Mouse (Mus musculus) heart, embryonic 13.5 days (tissue): ENCODE measurements around the gene Washc1. TPM values are rescaled to one million over a fixed set of nuclear protein-coding genes. Genes with fewer than 3 reads are reported as not detected.
"Not testable (repeated sequence)": the region's sequence is repeated elsewhere in the genome, so short reads cannot be mapped to it uniquely, and the experiment has no call there.

Experiments used
- ATAC-seq: fragments of 200-750 bp; cut with Nextera tagmentation; 2 replicates; pipeline ENCODE4 v1.8.0; 2017; ENCODE audit warnings: moderate TSS enrichment; ENCODE audit not compliant: insufficient number of reproducible peaks, low FRiP score, low TSS enrichment; ENCODE audit errors: extremely low read depth
- H3K27ac ChIP-seq: fragments of 300-500 bp; sonication (generic); replicated peaks from 2 replicates; pipeline ENCODE4 v1.5.1; 2015; ENCODE audit warnings: moderate library complexity, mild to moderate bottlenecking, inconsistent platforms
- H3K27me3 ChIP-seq: fragments of 300-500 bp; sonication (generic); replicated peaks from 2 replicates; pipeline ENCODE4 v1.6.1; 2015; ENCODE audit warnings: mild to moderate bottlenecking, inconsistent platforms
- H3K36me3 ChIP-seq: fragments of 300-500 bp; sonication (generic); 2 replicates; pipeline ENCODE4 v1.6.1; 2015; ENCODE audit warnings: mild to moderate bottlenecking, inconsistent platforms
- H3K4me1 ChIP-seq: fragments of 300-500 bp; sonication (generic); 2 replicates; pipeline ENCODE4 v1.6.1; 2015; ENCODE audit warnings: inconsistent platforms
- H3K4me2 ChIP-seq: fragments of 300-500 bp; sonication (generic); 2 replicates; pipeline ENCODE4 v1.6.1; 2015; ENCODE audit warnings: inconsistent platforms, mild to moderate bottlenecking, moderate library complexity
- H3K4me3 ChIP-seq: fragments of 300-500 bp; sonication (generic); 2 replicates; pipeline ENCODE4 v1.5.1; 2015; ENCODE audit warnings: moderate library complexity, mild to moderate bottlenecking, inconsistent platforms
- H3K9ac ChIP-seq: fragments of 300-500 bp; sonication (generic); 2 replicates; pipeline ENCODE4 v1.6.1; 2015; ENCODE audit warnings: inconsistent platforms, mild to moderate bottlenecking, moderate library complexity
- H3K9me3 ChIP-seq: fragments of 300-500 bp; sonication (generic); 2 replicates; pipeline ENCODE4 v1.6.1; 2016; ENCODE audit warnings: inconsistent platforms
- WGBS: fragments of 180-500 bp; shearing (Covaris S2); methylation state at CpG from one replicate; pipeline ENCODE4 v1.1.7; 2015; ENCODE audit warnings: mixed read lengths; 5-methylcytosine and 5-hydroxymethylcytosine counted together
- polyA plus RNA-seq: library from polyadenylated mRNA; unstranded; fragments of >200 nt; fragmentation: Nextera tagmentation; extraction: Ambion mirVana; gene quantifications from 2 replicates; pipeline ENCODE4 v1.2.1, GENCODE M21; 2015

Washc1 gene
- polyA plus RNA-seq = 25.0 and 28.8 TPM in 2 replicates

GRCm38 (mm10) chr17:66111402-66111959 is at the start of gene Washc1:
TSS of gene Washc1 (plus strand) at chr17:66111545.
- Histone ChIP-seq H3K27ac (peak within 1 kb of the TSS; percentile 69), H3K9ac (peak within 1 kb of the TSS; percentile 87), H3K27me3 (no peaks in the 10 kb centered on the region), H3K9me3 (no peaks in the 10 kb centered on the region), H3K4me2 (peak within 1 kb of the TSS; percentile 80), H3K36me3 (peaks cover 29% of the 10 kb centered on the region), H3K4me1 (peaks cover 20% of the 10 kb centered on the region), H3K4me3 (peak within 1 kb of the TSS; percentile 80)
- WGBS = under 1% methylated on average over 41 of the region's 41 CpGs
- ATAC-seq = peak; percentile 98

- Histone ChIP-seq H3K4me3 (no peak overlapping the region), H3K27ac (no peak overlapping the region), H3K4me1 (0 out of 2 replicates have a peak, but pooled peaks cover 6% of the 10 kb centered on the region), H3K27me3 (no peaks in the 10 kb centered on the region), H3K9me3 (no peaks in the 10 kb centered on the region), H3K4me2 (no peak overlapping the region), H3K9ac (no peak overlapping the region), H3K36me3 (no peaks in the 10 kb centered on the region)
- ATAC-seq = no peak
- 63% methylated on average over 4 of the region's 4 CpGs for WGBS
Measured at GRCm38 (mm10) chr17:66065115-66065514, 46.2 kb upstream of the Washc1 start.

- not testable (repeated sequence) for H3K9me3 ChIP-seq, H3K27me3 ChIP-seq, H3K27ac ChIP-seq, ATAC-seq, H3K4me1 ChIP-seq, H3K9ac ChIP-seq, H3K36me3 ChIP-seq, H3K4me2 ChIP-seq, H3K4me3 ChIP-seq
- WGBS = 80% methylated on average over 2 of the region's 2 CpGs
Measured at GRCm38 (mm10) chr17:66069036-66069435, 42.3 kb upstream of the Washc1 start.

- ATAC-seq = no peak
- H3K27ac ChIP-seq = no peak overlapping the region
- H3K9me3 ChIP-seq = no peaks in the 10 kb centered on the region
- 87% methylated on average over 7 of the region's 7 CpGs for WGBS
- no peak overlapping the region for H3K4me3 ChIP-seq
- peaks cover 20% of the 10 kb centered on the region for H3K4me1 ChIP-seq
- H3K4me2 ChIP-seq = no peak overlapping the region
- peaks cover 11% of the 10 kb centered on the region for H3K36me3 ChIP-seq
- H3K27me3 ChIP-seq = no peaks in the 10 kb centered on the region
- H3K9ac ChIP-seq = no peak overlapping the region
Measured at GRCm38 (mm10) chr17:66073971-66074370, 37.4 kb upstream of the Washc1 start.

GRCm38 (mm10) chr17:66075827-66076173 is 35.5 kb upstream of the Washc1 start:
- Histone ChIP-seq H3K4me3 (peak overlapping the region; percentile 95), H3K4me2 (peak overlapping the region; percentile 86), H3K9me3 (no peaks in the 10 kb centered on the region), H3K36me3 (peaks cover 27% of the 10 kb centered on the region), H3K27ac (peak overlapping the region; percentile 94), H3K4me1 (peaks cover 20% of the 10 kb centered on the region), H3K9ac (peak overlapping the region; percentile 92), H3K27me3 (no peaks in the 10 kb centered on the region)
- 8% methylated on average over 12 of the region's 12 CpGs for WGBS
- no peak for ATAC-seq

DNA sequence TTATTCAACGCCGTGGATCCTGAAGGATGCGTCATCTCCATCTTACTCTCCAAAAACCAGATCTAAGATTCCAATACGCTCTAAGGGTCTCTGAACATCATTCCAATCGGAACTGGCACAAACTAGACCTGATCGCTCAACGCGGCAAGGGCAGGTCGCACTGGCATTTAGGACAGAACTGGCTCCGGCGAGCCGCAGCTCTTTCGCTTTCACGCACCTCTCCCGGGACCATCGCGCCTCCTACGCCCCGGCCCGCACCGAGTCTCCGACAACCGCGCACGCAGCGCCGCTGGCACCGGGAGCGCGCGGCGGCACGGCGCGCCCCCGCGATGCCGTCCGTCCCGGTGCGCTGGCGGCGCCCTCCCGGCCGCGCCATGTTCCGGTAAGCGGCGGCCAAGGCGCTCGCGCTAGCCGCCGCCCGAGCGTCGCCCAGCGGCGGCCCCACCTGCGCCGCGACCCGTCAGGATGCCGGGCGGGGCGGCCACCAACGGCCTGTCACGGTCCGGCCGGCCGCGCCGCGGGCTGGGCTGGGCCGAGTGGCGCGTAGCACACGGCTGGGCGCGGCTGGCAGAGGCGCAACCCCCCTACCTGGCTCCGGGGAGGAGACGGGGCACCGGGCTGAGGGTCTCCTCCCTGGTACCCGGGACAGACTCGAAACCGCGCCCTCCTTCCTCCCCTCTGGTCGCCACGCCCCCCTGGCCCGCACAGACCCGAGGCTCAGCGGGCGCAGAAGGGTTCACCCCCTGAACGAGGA is 35.0 kb upstream of the Washc1 start:
- Histone ChIP-seq H3K36me3 (peaks cover 32% of the 10 kb centered on the region), H3K9ac (peak overlapping the region; percentile 92), H3K9me3 (no peaks in the 10 kb centered on the region), H3K4me1 (peaks cover 20% of the 10 kb centered on the region), H3K4me3 (peak overlapping the region; percentile 95), H3K27ac (peak overlapping the region; percentile 94), H3K4me2 (peak overlapping the region; percentile 86), H3K27me3 (no peaks in the 10 kb centered on the region)
- under 1% methylated on average over 74 of the region's 95 CpGs for WGBS
- ATAC-seq = peak; percentile 66

GRCm38 (mm10) chr17:66076934-66077333 is 34.4 kb upstream of the Washc1 start, which contains the start of gene Ankrd12:
TSS of gene Ankrd12 (minus strand) at chr17:66077089.
- WGBS = under 1% methylated on average over 53 of the region's 53 CpGs
- peak; percentile 97 for ATAC-seq
- peak within 1 kb of the TSS; percentile 92 for H3K9ac ChIP-seq

DNA sequence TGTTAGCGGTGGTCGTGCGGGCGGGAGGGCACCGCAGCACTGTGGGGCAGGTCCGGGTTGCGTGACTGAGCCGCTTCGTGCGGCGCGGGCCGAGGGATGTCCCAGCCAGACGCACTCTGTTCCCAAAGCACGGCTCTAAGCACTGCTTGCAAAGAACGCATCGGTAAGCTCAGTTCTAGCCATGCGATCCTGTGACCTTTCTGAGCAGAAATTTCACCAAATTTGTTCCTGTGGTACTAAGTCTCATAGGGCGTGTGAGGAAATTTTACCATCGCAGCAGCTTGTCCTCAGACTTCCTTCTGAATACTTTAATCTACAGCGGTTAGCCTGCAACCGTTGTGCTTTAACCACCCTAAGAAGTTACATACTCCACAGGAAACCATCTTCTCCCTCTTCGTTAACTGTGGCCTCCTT is 33.9 kb upstream of the Washc1 start:
- Histone ChIP-seq H3K9ac (peak overlapping the region; percentile 92), H3K4me2 (peak overlapping the region; percentile 86), H3K4me3 (peak overlapping the region; percentile 95), H3K36me3 (peaks cover 37% of the 10 kb centered on the region), H3K4me1 (peaks cover 20% of the 10 kb centered on the region), H3K27me3 (no peaks in the 10 kb centered on the region), H3K27ac (peak overlapping the region; percentile 94), H3K9me3 (no peaks in the 10 kb centered on the region)
- under 1% methylated on average over 23 of the region's 23 CpGs for WGBS
- peak; percentile 47; the same call in 1 of the 2 replicates for ATAC-seq

More at GRCm38 (mm10) chr17:66076934-66077333, 34.4 kb upstream of the Washc1 start, which contains the start of gene Ankrd12:
- Histone ChIP-seq H3K4me2 (peak within 1 kb of the TSS; percentile 86), H3K4me3 (peak within 1 kb of the TSS; percentile 95), H3K4me1 (peaks cover 20% of the 10 kb centered on the region), H3K27me3 (no peaks in the 10 kb centered on the region), H3K9me3 (no peaks in the 10 kb centered on the region), H3K27ac (peak within 1 kb of the TSS; percentile 94), H3K36me3 (peaks cover 37% of the 10 kb centered on the region)

GRCm38 (mm10) chr17:66084486-66084885 is 26.9 kb upstream of the Washc1 start:
- no peak for ATAC-seq
- H3K4me3 ChIP-seq = no peak overlapping the region
- H3K9me3 ChIP-seq = no peaks in the 10 kb centered on the region
- no peaks in the 10 kb centered on the region for H3K4me1 ChIP-seq
- H3K27ac ChIP-seq = no peak overlapping the region
- H3K4me2 ChIP-seq = no peak overlapping the region
- no peaks in the 10 kb centered on the region for H3K27me3 ChIP-seq
- H3K9ac ChIP-seq = no peak overlapping the region
- 13% methylated on average over 1 of the region's 1 CpGs for WGBS
- H3K36me3 ChIP-seq = peaks cover 77% of the 10 kb centered on the region

DNA sequence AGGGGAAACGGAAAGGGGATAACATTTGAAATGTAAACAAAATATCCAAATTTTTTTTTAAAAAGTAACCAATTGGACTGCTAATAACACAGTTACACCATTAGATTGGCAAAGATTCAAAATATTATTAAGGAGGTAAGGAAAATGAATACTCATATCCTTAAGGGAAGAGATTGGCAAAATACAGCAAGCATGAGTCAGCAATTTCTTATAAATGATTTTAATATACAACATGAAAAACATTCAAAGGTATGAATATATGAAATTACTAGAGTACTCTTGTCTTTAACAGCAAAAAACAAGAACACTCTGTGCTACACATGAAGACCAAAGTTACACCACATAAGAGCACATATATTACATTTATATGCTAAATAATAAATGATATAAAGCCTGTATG is 26.3 kb upstream of the Washc1 start:
- ATAC-seq = no peak
- WGBS = 76% methylated on average over 1 of the region's 1 CpGs
- Histone ChIP-seq H3K4me1 (no peaks in the 10 kb centered on the region), H3K9ac (no peak overlapping the region), H3K4me2 (no peak overlapping the region), H3K27ac (no peak overlapping the region), H3K9me3 (no peaks in the 10 kb centered on the region), H3K27me3 (no peaks in the 10 kb centered on the region), H3K4me3 (no peak overlapping the region), H3K36me3 (peaks cover 74% of the 10 kb centered on the region)

GRCm38 (mm10) chr17:66090251-66090650 is 21.1 kb upstream of the Washc1 start:
- no peak for ATAC-seq
- Histone ChIP-seq H3K4me2 (no peak overlapping the region), H3K27ac (no peak overlapping the region), H3K4me3 (no peak overlapping the region), H3K27me3 (no peaks in the 10 kb centered on the region), H3K9me3 (no peaks in the 10 kb centered on the region), H3K4me1 (peaks cover 4% of the 10 kb centered on the region; the same call in 1 of the 2 replicates), H3K36me3 (peaks cover 71% of the 10 kb centered on the region), H3K9ac (no peak overlapping the region)
